Mouse (Mus musculus) small intestine, adult 2 months (tissue): ENCODE data around the gene Nphs1.

ENCODE experiments used
- CTCF ChIP-seq: fragments of 200-500 bp; IDR thresholded peaks from 2 replicates; pipeline ENCODE4 v1.5.1; 2012; ENCODE audit warnings: low read depth, mild to moderate bottlenecking, control low read depth, inconsistent platforms, low read length, moderate library complexity, mixed read lengths; ENCODE audit not compliant: insufficient replicate concordance, insufficient read length; ENCODE audit errors: extremely low read depth
- POLR2A ChIP-seq: fragments of 200-500 bp; IDR thresholded peaks from 2 replicates; pipeline ENCODE4 v1.6.1; 2012; ENCODE audit warnings: low read depth, mild to moderate bottlenecking, control low read depth, inconsistent platforms, low read length, moderate library complexity

DNA sequence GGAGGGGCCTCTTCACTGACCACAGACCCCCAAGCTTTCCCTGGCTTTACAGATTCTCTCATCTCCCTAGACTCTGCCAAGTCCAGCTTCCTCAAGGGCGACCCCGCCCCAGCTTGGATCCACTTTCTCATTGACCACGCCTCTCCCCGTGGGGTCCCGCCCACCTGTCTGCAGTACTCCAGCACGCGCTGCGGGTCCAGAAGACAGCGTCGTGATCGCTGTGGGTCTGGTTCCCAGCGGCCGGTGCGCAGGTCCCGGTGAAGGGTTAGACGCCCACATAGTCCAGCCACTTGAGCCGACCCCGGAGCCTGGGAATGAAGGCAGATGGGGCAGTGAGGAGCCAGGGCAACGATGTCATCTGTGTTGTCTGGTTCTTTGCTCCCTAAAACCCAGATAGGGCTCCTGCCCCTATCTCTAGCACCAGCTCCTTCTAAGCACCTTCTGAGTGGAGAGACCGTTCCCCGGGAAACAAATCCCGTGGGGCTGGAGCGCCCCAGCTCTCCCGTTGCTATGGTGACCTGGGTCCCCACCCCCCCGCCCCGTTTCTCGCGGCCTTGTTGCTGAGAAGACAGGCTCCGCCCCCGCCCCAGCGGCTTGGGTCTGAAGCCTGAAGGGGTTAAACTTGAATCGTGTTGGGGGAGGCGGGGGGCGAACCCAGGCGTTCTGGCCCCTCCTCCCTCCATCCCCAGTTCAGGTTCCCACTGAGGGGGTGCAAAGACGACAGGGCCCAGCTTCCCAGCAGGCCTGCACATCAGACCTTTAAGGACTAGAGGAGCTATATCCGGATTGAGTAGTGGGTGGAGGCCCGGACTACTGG is 13.8 kb upstream of the Nphs1 start:
- TF ChIP-seq POLR2A (no peak), CTCF (no peak)
